Mouse (Mus musculus): ENCODE measurements around the gene Cldn9.

Gene Cldn9

DNA sequence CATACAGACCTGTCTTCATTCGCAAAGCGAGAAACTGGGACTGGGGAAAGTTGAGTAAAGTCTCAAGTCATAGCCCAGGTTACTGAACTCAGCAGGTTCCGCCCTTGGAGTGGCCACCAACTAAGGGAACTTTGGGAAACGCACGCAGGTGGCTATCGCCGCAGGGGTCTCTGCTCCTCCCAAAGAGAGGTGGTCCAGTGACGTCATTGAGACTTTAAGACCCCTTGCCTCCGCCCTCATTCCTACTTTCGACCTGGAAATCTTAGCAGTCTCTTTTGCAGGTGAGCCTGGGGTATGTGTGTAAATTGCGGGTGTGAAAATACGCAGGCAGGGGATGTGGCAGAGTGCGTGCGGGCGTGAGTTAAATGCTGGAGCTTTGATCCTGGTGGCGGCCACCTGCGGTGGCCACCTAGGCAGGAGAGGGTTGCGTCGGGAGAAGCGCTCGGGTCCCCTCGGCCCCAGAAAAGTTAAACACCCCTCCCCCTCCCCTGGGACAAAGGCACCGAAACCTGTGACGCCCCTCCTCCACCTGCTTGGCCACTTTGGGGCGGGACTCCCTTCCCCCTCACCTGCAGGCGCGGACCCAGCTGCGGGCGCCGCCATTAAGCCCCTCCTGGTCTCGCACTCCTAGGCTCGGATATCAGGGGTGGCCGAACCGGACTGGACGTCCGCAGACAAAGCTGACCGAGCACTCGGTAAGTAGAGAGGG, 4.5 kb downstream of the Cldn9 start, which contains the start of gene Cldn6:
TSS of gene Cldn6 (plus strand) at position 123 of the 709 bp plus-strand sequence.
- DNase-seq, result no peak

DNA sequence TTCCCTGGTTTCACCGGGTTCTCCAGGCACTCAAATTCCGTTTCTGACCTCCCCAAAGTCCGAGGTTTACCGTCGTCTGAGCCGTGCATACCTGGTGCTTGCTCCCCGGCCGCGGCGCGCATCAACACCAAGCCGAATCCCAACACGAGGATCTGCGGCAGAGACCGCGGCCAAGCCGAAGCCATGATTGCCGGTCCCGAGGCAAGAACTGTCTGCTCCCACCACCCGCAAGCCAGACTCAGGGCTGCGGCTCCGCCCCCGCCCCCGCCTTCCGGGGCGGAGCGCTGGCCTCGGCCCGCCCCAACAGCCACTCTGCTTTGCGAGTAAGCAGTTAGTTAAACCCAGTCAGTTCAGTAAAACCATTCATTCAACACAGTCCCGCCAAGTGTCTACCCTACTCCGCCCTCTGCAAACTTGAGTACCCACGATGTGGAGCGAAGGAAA, 6.6 kb downstream of the Cldn9 start, which contains the start of gene Tnfrsf12a:
TSS of gene Tnfrsf12a (minus strand) at position 233 of the 444 bp plus-strand sequence.
- peak; percentile 71 for DNase-seq

DNA sequence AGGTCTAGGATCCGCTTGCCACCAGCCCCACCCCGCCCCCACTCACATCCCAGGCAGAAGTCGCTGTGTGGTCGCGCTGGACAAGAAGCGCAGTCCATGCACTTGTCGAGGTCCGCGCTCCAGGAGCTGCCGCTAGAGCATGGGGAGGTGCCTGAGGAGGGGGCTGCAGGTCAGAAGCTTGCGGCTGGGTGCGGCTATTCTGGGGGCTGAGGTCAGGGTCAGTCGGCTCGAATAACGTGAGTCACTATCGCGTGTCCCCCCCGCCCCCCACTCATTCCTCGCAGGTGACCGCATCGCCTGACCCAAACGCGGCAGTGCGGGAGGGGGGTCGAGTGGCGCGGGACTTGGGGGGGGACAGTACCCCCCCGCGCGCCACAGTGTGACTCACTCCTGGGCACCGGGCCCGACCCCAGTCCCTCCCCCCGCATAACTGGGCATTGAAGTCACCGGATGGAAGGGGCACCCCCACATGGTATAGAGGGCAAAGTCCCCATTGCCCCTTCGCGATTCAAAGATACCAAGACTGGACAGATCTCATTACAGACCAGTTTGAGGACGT, 7.3 kb downstream of the Cldn9 start:
- DNase-seq, result no peak

DNA sequence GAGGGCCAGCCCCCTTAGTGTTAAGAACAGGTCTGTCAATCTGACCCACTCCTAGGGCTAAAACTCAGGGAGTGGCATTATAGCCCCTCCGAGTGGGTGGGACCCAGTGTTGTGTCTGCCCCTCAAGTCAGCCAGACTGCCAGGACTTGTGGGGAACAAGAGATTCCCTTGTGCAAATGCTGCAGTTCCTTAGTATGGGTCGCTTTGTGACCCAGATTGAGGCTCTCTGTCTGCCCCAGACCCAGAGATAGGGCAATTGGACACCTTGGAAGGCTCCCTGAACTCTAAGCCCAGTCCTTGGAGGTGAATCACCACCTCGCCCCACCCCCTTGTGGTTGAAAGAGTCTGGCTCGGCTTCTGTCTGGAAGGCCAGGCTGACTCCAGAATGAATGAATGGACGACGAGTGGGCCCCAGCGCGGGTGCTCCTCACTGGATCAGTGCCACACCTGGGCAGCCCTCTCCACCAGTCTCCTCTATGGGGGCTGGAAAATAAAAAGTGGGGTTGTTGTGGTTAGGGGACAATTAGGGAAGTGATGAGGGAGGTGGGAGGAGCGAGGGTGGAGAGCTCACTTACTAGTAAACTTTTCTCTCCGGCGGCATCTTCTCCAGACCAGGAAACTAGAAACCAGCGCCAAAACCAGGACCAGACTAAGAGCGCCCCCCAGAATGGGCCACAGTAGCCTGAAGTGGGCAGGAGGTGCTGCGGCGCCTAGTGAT, 8.1 kb downstream of the Cldn9 start:
- DNase-seq, result no peak

DNA sequence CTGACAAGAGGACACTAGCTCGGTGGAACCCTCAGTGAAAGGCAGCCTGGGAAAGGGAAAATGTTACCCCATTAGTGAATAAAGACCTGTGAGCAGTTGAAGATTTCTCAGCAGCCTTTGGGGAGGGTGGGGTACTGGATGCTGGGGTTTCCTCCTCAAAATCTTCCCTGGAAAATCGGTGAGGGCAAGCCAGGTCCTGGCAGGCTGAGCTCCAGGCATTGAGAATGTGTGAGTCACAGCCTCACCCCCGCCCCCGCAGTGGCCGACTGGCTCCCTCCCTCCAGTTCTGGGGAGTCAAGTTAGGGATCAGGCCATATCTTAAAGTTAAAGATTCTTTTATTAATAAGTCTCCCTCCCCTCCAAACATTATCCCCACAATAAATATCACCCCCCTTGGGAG, 8.7 kb downstream of the Cldn9 start:
- DNase-seq, result no peak

DNA sequence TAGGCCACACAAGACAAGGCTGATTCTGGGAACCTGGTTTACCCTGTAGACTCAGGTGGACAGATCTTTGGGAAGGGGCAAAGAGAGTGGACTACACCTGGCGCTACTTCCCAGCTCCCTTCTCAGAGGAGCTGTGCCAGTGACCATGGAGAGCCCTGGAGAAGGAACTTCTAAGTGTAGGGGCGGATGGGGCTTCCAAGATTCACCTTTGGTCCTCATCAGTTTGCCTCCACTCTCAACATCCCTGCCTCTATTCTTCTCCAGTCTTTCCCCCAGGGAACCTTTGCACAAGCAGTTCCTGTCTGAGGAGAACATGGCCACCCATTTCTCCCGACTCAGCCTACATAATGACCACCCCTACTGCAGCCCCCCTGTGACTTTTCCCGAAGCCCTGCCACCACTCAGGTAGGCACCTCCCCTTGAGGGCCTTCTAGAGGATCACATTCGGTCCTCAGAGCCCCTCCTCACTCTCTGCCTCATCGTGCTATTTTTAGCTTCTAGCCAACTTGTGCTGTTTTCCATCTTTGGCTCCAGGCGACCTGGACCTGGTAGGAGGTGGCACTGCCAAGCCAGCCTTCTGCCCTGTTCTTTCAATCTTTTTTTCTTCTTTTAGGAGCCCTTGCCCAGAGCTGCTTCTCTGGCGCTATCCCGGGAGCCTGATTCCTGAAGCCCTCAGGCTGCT, 9.4 kb downstream of the Cldn9 start:
- DNase-seq, result no peak

DNA sequence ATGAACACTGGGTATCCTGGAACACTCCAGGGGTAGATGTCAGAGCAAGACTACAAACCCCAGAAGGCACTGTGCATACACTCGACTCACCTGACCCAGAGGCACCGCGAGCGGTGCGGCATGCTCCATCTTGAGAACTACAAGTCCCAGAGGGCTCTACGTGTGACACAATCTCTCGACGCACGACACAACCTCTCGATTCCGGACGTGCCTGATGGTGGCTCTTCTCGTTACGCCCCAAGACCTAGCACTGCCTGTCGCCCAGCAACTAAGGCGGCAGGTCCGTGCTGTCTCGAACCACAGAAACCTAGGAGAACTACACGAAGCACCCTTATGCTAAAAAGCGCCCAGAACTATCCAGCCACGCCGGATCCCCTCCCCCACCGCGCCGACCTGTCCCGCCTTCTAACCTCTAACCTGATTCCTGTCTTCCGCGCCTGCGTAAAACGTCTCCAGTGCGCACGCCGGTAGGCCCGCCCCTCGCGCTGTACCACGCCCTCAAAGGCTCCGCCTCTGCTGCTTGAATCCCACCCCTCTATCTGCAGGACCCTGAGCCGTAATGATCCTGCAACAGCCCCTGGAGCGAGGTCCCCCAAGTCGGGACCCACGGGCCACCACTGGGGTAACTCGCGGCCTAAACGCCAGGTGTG, 10.3 kb downstream of the Cldn9 start, which contains the start of the genes Hcfc1r1 and Thoc6:
TSS of gene Hcfc1r1 (plus strand) at position 173 of the 650 bp plus-strand sequence.
TSS of gene Thoc6 (minus strand) at position 459 of the 650 bp plus-strand sequence.
- peak; percentile 92 for DNase-seq

DNA sequence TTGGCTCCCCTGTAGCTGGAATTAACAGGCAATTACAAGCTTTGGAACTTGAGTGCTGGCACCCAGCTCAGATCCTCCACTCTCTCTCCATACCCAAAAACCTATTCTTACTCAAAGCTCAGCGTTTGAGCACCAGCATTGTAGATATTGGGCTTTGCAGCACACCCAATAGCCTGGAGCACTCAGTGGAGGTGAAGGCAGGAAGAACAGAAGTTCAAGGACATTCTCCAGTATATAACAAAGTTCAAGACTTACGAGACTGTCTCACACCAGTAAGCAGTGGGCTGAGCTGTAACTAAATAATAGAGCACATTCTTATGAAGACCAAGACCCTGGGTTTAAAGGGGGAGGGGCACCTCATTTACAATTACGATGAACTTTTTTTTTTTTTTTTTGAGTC, 11.1 kb downstream of the Cldn9 start:
- no peak for DNase-seq

DNA sequence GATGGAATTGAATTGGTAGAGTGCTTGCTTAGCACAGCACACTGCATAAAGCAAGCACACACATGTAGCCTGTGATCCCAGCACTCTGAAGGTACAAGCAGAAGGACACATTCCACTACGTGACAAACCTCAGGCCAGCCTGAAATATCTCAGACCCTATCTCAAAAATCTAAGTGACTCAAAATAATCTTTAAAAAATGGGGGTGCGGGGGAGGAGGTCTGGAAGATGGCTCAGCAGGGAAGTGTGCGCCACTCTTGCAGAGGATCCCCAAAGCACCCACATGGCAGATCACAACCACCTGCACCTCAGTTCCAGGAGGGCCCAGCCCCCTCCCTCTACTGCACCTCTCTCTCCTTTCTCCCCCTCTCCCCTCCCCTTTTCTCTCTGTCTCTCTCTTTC, 12.3 kb downstream of the Cldn9 start:
- no peak for DNase-seq

DNA sequence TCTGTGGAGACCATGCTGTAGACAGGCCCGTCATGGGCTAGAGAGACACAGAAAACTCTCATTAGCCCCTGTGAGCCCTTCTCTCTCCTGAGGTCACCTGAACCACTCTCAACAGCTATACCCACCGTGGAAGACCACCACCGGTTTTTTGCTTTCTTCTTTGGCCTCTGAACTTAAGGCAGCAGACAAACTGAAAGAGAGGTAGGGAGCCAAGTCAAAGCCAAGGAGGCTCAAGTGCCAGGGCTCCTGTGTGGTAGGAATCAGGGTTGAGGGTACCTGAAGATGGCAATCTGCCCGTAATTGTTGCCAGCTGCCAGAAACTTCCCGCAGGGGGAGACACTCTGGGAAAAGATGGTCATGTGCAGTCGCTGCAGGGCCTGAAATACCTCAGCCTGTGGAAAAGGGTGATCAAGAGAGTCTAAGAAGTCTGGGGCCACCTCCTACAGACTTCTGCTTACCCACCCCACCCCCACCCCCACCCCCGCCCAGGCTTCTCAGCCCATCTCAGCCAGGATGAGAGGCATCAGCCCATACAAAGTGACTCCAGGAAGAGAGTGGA, 13.2 kb downstream of the Cldn9 start:
- no peak for DNase-seq

DNA sequence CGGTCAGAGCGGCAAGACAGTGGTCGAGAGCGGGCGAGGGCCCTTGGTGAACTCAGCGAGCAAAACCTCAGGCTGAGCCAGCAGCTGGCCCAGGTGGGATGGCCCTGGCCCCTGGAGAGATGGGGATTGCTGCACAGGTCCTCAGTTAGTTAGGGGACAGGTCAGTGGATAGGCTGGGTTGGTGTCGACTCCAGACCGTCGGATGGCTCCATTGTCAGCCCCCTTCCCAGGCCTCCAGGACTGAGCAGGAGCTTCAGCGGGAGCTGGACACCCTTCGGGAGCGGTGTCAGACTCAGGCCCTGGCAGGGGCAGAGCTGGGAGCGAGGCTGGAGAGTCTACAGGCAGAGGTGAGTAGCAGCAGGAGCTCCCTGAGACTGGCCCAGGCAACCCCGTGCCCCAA, 18.3 kb downstream of the Cldn9 start:
- DNase-seq, result no peak

DNA sequence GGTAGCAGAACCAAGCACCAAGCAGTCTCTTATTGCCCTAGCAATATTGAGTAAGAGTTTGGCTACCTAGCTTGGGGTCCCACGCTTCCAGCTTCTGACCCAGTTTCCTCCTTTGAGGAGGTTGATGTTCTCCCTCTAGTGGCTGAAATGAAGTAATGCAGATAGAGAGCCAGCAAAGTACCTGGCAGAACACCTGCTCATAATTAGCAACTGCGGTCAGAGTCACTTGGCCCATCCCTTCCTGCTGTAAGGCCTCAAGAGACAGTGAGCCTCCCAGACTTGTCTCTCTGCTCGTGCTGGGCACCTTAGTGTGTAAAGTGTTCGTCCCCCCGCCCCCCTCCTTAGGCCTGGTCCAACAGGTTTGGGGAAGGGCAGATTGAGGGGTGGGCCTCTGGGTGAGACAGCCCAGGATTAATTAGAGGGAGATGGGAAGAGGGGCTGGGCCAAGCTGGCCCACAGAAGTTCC, 19.2 kb downstream of the Cldn9 start:
- DNase-seq, result no peak

DNA sequence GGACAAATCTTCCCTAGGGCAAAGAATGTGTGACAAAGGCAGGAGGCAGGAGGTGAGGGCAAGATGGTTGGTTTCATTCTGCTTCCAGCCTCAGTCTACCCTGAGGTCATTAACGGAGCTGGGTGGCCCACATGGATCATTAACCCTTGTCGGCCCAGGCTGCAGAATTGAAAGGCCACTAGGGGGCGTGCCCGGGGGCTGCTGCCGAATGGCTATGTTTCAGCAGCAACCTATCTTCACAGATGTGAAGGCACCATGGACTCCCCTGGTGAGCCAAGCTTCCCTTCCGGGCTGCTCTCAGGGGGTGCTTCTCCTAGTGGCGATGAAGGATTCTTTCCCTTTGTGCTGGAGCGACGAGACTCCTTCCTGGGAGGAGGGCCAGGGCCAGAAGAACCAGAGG, 22.3 kb downstream of the Cldn9 start:
- DNase-seq, result no peak

DNA sequence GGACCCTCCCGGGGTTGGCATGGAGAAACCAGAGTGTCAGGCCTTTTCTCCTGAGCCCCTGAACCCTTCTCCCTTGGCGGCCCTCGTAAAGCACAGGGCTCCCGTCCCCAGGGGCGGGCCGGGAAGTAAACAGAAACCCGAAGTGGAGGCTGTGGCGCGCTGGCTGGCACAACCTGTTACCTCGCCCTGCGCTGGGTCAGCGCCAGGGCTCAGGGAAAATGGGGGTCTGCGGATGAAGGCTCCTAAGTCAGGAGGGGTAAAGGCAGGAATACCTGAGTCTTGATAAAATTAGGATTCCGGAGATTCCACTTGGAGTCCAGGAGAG, 23.0 kb downstream of the Cldn9 start:
- no peak for DNase-seq

DNA sequence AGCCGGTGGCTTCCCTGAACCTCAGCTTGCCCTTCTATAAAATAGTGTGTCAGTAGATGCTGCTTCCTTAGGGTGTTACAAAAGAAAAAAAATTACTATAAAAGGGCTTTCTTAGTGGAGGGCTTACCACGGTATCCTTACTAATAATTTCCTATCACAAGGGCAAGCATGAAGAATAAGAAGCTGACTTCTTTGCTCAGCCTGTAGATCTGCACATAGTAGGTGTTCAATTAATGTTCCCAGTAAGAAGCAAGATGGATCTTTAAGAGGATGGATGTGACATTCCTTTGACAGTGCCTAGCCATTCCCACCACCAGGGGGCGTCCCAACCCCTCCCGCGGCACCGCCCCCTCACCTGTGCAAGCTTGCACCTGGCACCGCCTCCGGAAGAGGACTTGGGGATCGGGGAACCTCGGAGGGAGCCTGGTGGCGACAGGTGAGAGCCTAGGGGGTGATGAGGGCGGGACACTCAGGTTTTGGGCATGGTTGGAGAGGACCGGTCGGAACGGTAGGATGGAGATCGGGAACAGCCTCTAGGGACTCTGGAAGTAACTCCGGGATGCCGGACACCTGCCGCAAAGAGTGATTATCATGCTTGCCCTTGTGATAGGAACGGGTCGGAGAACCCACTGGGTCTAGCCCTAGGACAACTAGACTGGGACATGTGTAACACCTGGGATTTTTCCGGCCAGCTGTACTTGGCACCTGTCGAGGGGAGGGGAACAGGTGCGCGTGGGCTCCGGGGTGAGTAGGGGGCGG, 23.5 kb downstream of the Cldn9 start, which contains the start of gene Bicdl2:
TSS of gene Bicdl2 (plus strand) at position 390 of the 759 bp plus-strand sequence.
- DNase-seq, result no peak

DNA sequence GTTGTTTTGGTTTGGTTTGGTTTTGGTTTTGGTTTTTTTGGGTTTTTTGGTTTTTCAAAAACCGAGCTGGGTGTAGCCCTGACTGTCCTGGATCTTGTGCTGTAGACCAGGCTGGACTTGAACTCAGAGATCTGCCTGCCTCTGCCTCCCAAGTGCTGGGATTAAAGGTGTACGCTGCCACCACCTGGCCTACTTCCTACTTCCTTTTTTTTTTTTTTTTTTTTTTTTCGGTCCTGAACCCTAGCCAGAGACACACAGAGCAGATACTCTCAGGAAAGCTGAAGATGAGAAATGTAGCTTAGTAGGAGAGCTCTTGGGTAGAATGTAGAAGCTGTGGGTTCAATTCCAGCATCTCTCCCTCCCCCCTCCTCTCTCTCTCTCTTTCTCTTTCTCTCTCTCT, 25.4 kb downstream of the Cldn9 start:
- DNase-seq, result no peak

DNA sequence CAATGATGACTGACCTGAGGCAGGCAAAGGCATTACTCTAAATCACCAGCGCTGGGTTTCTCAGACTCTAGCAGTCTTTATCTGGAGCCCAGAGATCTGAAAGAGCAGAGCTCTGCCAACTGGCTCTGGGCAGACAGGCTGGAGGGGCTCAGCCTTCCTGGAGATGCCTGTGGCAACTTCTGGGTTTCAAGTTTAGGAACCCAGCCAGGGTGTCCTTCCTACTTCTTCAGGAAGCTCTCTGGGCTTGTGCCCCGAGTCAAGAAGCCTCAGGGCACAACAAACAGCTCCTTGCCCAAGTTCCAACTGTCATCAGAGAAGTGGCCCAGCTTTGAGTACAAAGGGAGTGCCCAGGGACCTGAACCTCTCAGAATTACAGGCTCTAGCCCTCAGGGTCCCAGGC, 29.4 kb downstream of the Cldn9 start:
- no peak for DNase-seq

DNA sequence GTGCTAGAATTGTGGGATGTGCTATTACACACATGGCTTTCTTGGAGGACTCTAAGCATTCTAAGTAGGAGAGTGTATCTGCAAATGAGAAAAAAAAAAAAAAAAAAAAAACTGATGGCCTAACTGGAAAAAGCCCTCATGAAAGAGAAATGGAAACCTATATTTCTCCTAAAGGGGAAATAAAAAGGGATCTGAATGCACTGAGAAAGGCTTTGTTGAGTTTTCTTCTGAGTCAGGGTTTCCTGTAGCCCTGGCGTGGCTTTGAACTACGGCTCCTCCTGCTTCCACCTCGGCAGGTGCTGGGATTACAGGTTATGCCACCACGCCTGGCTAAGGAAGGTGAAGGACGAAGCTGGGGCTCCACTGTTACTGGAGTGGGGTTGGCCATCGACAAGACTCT, 29.8 kb downstream of the Cldn9 start:
- DNase-seq, result no peak

DNA sequence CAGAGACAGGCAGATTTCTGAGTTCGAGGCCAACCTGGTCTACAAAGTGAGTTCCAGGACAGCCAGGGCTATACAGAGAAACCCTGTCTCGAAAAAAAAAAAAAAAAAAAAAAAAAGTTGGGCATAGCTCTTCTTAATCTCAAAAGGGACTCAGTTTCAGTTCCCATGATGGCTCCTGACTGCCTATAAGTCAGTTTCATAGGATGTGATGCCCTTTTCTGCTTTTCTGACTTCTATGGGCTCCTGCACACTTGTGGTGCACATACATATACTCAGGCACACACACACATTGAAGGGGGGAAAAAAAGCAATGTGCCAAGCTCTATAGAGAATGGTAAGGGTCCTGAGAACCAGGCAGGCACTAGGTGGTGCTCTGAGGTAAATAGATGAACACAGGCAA, 30.5 kb downstream of the Cldn9 start:
- DNase-seq, result no peak

DNA sequence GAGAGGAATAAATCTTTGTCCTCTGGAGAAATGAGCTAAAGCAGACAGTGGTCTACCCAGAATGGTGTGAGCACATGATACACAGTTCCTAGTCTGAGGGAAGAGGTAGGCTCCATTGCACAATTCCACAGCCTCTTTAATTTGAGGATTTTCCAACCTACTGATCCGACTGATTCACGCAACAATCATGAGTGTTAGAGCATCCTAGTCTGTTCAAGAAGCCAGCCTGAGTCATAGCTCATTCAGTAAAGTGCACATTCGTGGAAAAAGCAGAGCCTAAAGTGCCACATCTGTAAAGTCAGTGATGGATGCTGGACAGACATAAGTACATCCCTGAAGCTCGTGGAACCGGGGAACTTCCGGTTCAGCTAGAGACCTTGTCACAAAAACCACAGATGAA, 32.5 kb downstream of the Cldn9 start:
- DNase-seq, result no peak

DNA sequence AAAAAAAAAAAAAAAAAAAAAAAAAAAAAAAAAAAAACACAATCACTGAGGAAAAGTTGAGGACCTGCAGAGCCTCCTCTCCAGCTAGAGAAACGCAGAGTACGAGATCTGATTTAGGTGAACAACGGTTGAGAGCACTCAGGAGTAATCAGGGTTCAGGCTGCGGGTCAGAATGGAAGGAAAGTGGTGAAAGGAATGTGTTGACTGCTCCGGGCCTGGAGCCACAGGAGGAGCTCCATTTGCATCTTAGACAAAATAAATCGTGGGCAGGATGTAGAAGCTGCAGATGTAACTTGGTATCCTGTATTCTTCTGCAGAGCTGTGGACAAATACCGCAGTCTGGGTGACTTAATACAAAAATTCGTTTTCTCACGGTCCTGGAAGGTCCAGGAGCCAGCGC, 37.9 kb downstream of the Cldn9 start:
- no peak for DNase-seq

All from right cerebral cortex, postnatal 4 days (tissue).